Mouse (Mus musculus): Measurements from ENCODE around the gene Wrap73.
A peak's percentile ranks its signal among the peaks of the same experiment; 100 is the strongest.

The Wrap73 gene

GRCm38 (mm10) chr4:154142211-154143040 lies at the start of gene Wrap73:
Wrap73 (plus strand) TSS chr4:154142372.
- DNase-seq = peak; percentile 92

DNA sequence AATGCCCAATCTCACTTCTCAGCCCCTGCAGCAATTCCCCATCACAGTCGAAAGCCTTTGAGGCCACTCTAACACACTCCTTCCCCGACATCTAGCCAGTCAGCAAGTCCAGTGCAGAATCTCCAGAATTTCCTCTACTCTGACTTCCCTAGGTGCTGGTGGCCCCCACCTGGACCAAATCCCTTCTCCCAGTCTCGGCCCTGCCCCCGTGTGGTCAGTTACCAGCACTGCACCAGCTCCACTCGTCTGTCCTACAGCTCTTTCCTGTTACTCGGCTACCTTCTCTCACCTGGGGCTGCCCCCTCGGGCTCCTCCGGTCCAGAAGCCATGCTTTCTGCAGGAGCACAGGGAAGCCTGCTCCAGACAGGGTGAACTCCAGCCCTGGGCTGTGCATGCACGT lies 49.0 kb upstream of the Wrap73 start:
- peak; percentile 51 for DNase-seq

DNA sequence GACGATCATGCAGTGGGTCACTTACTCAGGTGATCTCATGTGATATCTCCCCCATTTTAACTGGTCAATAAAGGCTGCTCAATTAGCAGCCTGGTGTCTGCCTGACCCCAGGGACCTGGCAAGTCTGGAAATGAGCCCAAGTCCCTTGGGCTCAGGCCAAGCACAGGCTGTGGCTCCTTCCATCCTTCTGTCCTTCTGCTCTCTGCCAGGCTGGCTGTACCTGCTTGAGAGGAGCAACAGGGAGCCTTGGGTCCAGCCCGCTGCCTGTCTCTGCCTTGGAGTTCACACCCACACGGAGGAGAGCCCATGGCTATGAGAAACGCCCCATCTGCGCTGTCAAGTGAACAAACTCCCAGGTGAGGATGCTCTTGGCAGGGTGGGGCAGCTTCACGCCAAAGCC lies 46.1 kb upstream of the Wrap73 start:
- DNase-seq = no peak

- DNase-seq = no peak
These were observed 42.8 kb upstream of the Wrap73 start for GRCm38 (mm10) chr4:154099361-154099760.

DNA sequence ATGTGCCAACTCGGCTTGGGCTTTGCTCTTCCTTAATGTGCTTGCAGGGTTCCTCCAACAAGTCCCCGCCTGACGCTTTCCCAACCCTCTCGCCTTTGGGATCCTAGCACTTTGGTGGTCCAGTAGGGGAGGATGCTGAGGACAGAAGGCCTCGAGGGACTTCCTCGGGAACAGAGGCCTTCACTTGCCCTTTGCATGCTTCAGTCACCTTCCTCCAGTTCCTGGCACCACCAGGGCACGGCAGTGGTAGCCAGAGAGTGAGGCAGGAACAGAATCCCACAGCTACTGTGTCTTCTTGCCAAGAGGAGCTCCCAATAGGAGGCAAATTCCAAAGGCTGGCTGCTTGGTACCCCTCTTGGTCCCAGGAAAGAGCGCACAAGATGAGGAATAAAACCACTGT lies 38.8 kb upstream of the Wrap73 start:
- no peak for DNase-seq

- DNase-seq = no peak
These were observed 38.3 kb upstream of the Wrap73 start for GRCm38 (mm10) chr4:154103912-154104311.

DNA sequence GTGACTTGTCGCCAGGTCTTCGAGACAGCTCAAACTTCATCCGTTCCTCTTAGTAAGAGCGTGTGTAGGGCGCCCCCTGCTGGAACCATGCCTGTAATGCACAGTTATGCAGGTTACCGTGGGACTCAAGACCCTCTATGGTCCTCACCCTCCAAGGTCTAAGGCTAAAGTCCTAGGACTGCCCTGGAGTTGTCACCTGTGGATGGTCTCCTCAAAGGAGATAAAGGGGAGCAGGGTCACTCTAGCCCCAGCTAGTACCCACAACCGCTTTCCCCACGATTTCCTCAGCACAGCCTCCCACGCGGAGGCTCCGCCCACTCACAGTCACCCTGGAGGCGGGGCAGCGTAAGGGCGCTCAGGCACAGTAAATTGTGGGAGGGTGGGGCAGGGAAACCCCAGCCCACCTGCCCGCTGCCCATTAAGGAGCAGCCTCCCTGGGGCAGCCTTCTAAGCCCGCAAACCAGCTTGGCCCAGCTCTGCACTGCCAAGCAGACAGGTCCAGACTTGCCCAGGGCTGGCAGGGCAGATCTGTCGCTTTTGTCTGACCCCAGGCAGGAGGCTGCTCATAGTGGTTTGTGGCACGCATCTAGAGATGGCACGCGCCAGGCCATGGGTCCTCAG lies 36.7 kb upstream of the Wrap73 start:
- DNase-seq = peak; percentile 52

GRCm38 (mm10) chr4:154106497-154107061 lies 35.6 kb upstream of the Wrap73 start:
- DNase-seq = no peak

DNA sequence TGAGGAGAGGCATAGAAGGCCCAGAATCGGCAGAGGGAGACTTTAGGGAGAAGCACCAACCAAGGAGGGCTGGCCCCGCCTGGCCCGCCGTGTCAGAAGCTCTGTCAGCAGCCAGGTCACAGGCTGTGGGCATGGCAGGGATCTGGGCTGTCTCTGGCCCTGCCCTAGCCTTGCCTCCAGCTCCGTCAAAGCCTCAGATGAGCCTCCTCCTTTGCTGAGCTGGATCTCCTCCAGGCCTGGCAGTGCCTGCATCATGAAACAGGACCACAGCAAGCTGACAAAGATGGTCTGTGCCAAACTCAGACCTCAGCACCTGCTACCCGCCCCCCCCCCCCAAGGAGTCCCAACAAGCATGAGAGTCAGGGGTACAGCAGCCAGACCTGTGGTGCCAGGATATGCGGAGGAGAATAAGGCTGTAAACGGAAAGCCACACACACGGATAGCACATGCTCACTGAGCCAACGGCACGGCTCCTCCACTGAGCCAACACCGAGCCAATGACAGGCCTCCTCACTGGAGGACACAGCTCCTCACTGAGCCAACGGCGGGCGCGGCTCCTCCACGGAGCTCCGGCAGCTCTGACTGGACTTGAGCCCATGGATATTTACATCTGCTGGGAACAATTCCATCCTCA lies 32.8 kb upstream of the Wrap73 start:
- DNase-seq = no peak

DNA sequence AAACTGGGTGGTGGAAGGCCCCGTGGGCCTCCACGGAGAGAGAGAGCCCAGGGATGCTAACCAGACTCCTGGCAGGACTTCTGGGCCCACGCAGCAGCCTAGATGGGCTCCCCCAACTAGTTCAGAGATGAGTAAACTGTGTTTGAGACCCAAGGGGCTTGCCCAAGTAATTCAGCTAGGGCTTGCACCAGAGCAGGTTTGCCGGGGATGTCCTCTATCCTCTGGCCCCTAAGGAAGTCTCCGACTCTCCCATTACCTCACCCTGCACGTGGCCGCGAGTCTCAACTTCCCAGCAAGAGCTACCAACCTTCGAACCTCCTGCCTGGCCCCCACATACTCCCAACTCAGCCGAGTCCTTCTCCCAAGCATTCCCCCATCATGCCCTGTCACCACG lies 32.3 kb upstream of the Wrap73 start:
- no peak for DNase-seq

DNA sequence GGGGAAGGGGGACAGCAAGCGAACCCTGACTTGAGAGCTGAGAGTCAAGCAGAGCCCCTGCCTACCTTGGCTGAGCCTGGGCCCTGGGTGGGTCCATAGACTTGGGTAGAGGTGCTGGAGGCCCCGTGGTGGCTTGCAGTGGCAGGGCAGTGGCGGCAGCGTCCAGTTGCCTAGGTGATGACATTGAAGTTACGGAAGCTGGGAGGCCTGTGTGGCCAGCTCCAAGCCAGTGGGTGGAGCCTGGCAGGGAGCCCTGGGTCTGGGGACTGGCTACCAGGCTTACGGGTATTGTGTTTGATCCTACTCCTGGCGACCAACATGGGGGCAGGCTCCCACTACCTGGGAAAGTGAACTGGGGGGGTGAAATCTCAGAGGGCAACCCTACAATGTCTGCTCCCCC lies 25.8 kb upstream of the Wrap73 start:
- peak; percentile 6 for DNase-seq

DNA sequence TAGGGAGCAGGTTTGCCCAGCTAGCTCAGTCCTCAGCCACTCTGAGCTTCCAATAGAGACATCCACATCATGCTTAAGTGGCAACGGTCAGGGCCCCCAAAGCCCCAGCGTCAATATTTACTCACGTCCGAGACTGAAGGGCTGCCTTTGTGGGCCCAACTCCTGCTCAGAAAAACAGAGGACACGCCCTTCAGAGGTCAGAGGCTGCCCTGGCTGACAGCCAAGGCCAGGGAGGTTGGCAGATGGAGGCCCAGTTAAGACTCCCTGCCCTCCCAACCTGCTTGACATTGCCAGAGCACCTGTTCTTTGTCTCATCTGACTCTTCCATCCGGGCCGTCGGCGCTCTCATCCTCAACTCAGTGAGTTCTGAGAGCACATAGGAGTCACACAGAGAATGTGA lies 23.4 kb upstream of the Wrap73 start:
- DNase-seq = no peak

- no peak for DNase-seq
These were observed 23.0 kb upstream of the Wrap73 start for GRCm38 (mm10) chr4:154119208-154119607.

DNA sequence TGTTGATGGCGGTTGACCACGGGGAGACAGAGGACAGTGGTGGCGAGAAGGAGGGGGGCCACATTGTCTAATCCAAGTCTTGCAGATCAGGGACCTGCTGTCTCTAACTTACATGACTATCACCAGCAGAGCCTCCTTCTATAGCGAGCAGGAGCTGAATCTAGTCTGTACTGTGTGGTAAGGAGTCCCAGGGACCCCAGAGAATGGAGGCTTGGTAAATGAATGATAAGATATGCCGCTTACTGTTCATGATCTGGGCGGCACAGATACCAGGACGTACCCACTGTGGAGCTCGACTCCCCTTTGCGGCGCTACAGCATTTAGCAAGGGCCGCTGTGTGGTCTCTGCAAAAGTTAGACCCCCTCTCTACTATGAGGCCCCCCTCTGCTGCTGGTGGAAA lies 20.4 kb upstream of the Wrap73 start:
- DNase-seq = no peak

DNA sequence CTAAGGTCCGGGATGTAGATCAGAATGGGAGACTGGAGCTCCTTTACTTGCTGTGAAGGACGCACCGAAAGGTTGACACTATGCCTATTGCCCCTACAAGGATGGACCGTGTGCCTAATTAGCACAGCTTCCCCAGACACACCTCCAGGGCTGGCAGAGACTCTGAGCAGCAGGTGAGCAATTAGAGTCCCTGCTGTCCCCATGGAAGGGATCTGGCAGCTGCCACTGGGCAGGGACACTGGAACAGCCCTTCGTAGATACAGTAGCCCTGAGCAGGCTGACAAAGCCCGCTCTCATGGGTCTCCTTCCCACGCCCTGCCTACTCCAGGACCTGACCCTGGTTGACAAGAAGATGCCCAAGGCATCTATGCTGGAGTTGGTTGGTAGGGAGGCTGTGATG lies 19.8 kb upstream of the Wrap73 start:
- no peak for DNase-seq

GRCm38 (mm10) chr4:154123553-154123952 lies 18.6 kb upstream of the Wrap73 start:
- no peak for DNase-seq

GRCm38 (mm10) chr4:154125202-154125601 lies 17.0 kb upstream of the Wrap73 start:
- no peak for DNase-seq

GRCm38 (mm10) chr4:154127273-154127672 lies 14.9 kb upstream of the Wrap73 start:
- no peak for DNase-seq

DNA sequence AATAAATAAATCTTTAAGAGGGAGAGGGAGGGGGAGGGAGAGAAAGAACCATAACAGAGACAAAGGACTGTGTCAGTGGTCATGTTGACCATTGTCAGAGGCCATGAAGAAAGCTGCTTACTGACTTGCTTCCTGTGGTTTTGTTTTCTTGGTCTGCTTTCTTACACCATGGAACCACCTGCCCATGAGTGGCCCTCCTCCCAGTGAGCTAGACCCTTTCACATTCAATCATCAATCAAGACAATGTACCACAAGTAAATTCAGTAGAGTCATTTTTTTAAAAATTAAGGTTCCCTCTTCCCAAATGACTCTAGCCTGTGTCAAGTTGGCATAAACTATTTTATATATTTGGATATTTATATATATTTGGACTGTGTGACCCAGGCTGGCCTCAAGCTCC lies 12.2 kb upstream of the Wrap73 start:
- DNase-seq = no peak

GRCm38 (mm10) chr4:154131894-154132293 lies 10.3 kb upstream of the Wrap73 start:
- no peak for DNase-seq

DNA sequence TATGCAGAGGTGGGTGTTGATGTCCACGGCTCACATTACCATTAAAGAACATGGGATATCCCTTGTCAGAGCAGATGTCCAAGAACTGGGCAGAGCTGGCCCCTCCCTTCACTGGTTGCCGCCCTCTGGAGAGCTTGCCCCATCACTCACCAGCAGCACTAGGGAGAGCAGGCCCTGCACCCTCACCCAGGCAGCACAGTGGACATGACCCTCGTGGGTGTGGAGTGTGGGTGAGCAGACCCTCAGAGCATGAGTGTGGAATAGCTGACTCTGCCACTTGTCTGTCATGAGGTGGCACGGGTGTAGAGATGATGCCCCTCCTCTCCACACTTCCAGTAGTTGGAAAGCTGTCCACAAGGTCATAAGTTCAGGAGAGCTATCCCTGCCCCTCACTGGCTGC lies 7.4 kb upstream of the Wrap73 start:
- no peak for DNase-seq

GRCm38 (mm10) chr4:154137139-154137538 lies 5.0 kb upstream of the Wrap73 start:
- no peak for DNase-seq

DNA sequence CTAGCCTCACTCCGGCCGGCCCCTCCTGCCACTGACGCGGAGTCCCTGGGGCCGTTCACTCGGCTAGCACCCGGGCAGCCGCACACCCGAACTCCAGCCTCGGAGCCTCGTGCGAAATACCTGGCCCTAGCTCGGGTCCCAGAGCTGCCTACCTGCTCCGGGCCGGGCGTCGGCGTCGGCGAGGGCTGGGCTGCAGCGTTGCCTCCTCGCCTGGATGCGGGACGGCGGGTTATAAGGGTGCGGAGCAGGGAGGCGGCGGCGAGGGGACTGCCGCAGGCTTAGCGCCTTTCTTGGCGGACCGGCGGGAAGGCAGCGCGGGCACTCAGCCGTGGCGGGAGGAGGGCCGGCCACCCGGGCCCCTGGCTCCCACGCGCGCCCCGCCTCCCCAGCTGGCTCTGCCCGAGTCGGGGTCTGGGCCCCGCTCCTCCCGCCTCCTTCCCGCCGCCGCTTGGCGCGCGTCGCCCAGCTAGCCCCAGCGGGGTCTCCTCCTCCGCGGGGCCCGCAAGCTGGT lies 2.4 kb upstream of the Wrap73 start:
- DNase-seq = no peak

- no peak for DNase-seq
These were observed 2.2 kb upstream of the Wrap73 start, which contains the start of gene Trp73 for GRCm38 (mm10) chr4:154140182-154140212. Trp73 (minus strand) TSS chr4:154140208.

All from kidney, adult 9 months (tissue).